Mouse (Mus musculus): Measurements from ENCODE around the gene Casz1. TPM values are rescaled to one million over a fixed set of nuclear protein-coding genes. Genes with fewer than 3 reads are reported as not detected.

Casz1 gene
- polyA plus RNA-seq, 1 experiment from 2014 or later, result 6.3 TPM

DNA sequence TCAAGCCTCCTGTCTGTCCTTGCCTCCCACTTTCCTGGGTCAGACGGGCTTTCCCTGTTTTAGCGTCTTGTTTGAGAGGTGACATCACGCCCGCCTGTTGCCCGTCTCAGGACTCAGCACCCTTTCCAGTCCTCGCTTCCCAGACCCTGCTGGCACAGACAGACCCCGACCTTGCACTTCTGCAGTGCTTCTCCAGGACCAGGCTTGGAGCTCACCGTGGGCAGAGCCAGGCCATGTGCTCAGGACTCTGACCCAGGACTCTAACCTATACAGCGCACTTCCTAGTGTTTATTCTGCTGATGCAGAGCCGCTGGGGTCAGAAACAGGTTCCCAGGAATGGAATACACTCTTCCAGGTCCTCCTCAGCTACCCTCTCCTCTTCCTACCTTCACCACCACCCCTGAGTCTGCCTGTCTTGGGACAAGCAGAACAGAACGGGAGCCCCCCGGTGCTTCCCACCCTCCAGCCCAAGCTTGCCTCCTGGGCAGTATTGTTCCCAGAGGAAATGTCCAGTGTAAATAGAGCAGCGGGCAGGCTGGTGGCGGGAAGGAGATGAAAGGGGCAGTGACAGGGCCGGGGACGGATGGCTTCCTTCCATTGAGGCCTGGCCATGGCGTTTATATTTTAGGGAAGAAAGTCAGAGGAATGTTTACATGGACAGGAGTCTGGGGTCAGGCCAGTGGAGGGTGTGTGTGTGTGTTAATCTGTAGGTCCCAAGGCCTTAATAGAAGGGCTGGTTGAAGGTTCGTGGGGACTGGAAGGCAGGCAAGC, 121.5 kb downstream of the Casz1 start:
- Histone ChIP-seq H3K36me3 (peaks cover 7% of the 10 kb centered on the region), H3K27me3 (ENCODE audit: low read depth, poor library complexity, severe bottlenecking) (peaks cover 100% of the 10 kb centered on the region), H3K4me3 (0 out of 2 replicates have a peak overlapping the region, but pooled peaks have one; percentile 2), H3K27ac (replicated peaks) (peak overlapping the region; percentile 2), H3K4me1 (peaks cover 79% of the 10 kb centered on the region), H3K9me3 (replicated peaks) (no peaks in the 10 kb centered on the region)
- 30% methylated on average over 18 of the region's 18 CpGs for WGBS
- peak; percentile 46 for DNase-seq (ENCODE audit: low spot score)

DNA sequence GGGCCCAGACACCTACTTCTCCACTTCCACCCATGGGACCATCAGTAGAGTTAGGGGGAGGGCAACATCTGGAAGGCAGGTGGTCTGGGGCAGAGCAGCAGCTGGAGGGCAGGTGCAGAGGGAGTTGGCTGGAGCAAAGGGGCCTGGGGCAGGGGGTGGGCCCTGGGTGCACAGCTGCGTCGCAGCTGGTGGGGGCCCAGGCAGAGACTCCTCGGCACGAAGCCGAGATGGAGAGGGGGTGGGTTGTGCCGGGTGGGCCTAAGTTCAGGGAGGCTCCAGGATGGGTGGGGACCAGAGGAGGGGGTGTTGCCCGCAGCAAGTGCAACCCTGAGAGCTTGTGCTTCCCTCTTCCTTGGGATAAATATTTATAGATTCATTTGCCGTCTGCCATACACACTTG, 122.2 kb downstream of the Casz1 start:
- peaks cover 100% of the 10 kb centered on the region for H3K27me3 ChIP-seq (ENCODE audit: low read depth, poor library complexity, severe bottlenecking)
- WGBS, result 63% methylated on average over 8 of the region's 8 CpGs

DNA sequence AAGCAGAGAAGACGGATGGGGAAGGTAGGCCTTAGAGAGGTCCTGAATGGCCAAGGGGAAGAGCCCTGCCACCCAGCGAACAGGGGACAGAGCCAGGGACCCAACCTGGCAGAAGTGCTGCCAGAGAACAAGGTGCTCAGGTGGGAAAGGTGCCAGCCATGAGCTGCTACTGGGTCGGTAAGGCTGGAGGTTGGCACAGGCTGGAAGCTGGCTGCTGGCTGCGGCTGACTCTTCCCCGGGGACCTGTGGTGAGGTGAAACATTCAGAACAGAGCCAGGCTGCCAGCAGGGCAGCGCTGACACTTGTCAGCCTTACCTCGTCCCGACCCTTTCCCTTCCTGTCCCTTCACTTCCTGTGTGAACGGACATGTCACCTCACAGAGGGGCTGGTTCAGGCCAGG, 124.1 kb downstream of the Casz1 start:
- Histone ChIP-seq H3K4me3 (no peak overlapping the region), H3K27ac (replicated peaks) (no peak overlapping the region)

More for the DNA sequence above, 122.2 kb downstream of the Casz1 start:
- H3K4me3 ChIP-seq, result 0 out of 2 replicates have a peak overlapping the region, but pooled peaks have one; percentile 2
- peaks cover 76% of the 10 kb centered on the region for H3K4me1 ChIP-seq
- no peak for DNase-seq (ENCODE audit: low spot score)
- peaks cover 7% of the 10 kb centered on the region for H3K36me3 ChIP-seq
- no peaks in the 10 kb centered on the region for H3K9me3 ChIP-seq (replicated peaks)
- peak overlapping the region; percentile 2 for H3K27ac ChIP-seq (replicated peaks)

DNA sequence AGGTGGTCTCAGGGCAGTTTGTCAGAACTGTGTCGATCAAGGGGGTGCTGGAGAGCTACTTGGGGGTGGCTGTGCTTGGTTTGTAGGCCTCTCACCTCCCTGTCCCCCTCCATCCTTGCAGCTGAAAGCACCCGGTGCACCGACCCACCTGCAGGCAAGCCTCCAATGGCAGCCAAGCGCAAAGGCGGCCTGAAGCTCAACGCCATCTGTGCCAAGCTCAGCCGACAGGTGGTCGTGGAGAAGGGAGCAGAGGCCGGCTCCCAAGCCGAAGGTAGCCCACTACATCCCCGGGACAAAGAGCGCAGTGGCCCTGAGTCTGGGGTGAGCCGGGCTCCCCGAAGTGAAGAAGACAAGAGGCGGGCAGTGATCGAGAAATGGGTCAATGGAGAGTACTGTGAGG, 124.6 kb downstream of the Casz1 start:
- Histone ChIP-seq H3K4me1 (peaks cover 52% of the 10 kb centered on the region), H3K27ac (replicated peaks) (0 out of 2 replicates have a peak overlapping the region, but pooled peaks have one; percentile 1), H3K4me3 (no peak overlapping the region), H3K27me3 (ENCODE audit: low read depth, poor library complexity, severe bottlenecking) (peaks cover 100% of the 10 kb centered on the region), H3K36me3 (peaks cover 17% of the 10 kb centered on the region), H3K9me3 (replicated peaks) (no peaks in the 10 kb centered on the region)
- DNase-seq (ENCODE audit: low spot score), result no peak
- WGBS, result 92% methylated on average over 16 of the region's 16 CpGs

More for the DNA sequence above, 124.1 kb downstream of the Casz1 start:
- Histone ChIP-seq H3K9me3 (replicated peaks) (no peaks in the 10 kb centered on the region), H3K4me1 (peaks cover 57% of the 10 kb centered on the region), H3K36me3 (peaks cover 13% of the 10 kb centered on the region), H3K27me3 (ENCODE audit: low read depth, poor library complexity, severe bottlenecking) (peaks cover 100% of the 10 kb centered on the region)
- no peak for DNase-seq (ENCODE audit: low spot score)
- 79% methylated on average over 9 of the region's 9 CpGs for WGBS

DNA sequence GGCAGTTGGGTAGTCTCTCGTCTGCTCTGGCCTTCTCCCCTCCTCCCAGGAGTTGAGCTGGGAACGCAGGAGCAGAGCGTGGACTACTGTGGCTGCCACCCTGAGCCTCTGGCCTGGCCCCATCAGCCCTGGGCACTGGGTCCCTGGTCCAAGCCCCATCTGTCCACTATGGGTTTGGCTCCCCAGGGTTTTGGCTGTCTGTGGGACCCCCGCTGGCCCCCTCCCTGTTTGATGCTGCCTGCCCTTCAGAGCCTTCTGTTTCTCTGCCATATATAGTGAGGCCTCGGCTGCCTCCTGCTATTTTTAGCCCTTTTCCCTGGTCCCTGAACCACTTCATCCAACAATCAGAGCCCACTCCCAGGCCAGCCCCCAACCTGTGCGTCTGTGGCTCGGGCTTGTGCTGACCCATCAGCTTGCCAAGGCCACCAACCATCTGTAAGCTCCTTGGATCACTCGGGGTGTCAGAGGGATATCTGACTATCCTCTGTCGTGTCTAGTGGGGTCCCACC, 126.5 kb downstream of the Casz1 start:
- DNase-seq (ENCODE audit: low spot score), result no peak
- no peaks in the 10 kb centered on the region for H3K9me3 ChIP-seq (replicated peaks)
- H3K4me1 ChIP-seq, result peaks cover 50% of the 10 kb centered on the region
- peaks cover 17% of the 10 kb centered on the region for H3K36me3 ChIP-seq
- WGBS, result 74% methylated on average over 9 of the region's 9 CpGs
- peaks cover 100% of the 10 kb centered on the region for H3K27me3 ChIP-seq (ENCODE audit: low read depth, poor library complexity, severe bottlenecking)
- peak overlapping the region; percentile 67 for H3K27ac ChIP-seq (replicated peaks)
- H3K4me3 ChIP-seq, result no peak overlapping the region

DNA sequence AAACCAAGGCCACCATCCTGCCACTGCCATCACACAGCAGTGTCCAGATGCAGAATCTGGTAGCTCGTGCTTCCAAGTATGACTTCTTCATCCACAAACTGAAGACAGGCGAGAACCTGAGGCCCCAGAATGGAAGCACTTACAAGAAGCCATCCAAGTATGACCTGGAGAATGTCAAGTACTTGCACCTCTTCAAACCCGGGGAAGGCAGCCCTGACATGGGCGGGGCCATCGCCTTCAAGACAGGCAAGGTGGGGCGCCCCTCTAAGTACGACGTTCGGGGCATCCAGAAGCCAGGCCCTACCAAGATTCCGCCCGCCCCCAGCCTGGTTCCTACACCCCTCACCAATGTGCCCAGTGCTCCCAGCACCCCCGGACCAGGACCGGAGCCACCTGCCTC, 128.9 kb downstream of the Casz1 start:
- peaks cover 100% of the 10 kb centered on the region for H3K27me3 ChIP-seq (ENCODE audit: low read depth, poor library complexity, severe bottlenecking)
- DNase-seq (ENCODE audit: low spot score), result no peak
- no peak overlapping the region for H3K4me3 ChIP-seq
- H3K27ac ChIP-seq (replicated peaks), result no peak overlapping the region
- H3K9me3 ChIP-seq (replicated peaks), result no peaks in the 10 kb centered on the region
- H3K4me1 ChIP-seq, result peaks cover 38% of the 10 kb centered on the region
- 92% methylated on average over 13 of the region's 13 CpGs for WGBS
- H3K36me3 ChIP-seq, result peaks cover 28% of the 10 kb centered on the region

DNA sequence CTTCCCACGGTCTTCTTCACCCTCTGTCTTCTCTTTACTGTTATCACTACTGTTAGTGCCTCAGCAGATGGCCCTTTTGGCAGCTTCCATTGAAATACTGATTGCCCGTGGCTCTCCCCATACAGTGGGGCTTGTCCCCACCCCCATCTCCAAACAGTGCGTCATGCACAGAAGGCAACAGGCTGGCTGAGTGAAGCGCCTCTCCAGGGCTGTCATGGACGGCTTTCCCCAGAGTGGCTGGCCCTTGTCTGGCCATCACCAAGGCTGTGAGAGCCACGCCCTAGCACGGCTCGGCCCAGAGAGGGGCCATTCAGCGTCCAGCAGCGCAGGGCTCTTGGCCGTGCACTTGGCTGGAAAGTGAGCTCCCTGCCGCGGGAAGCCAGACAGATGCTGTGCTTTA, 131.0 kb downstream of the Casz1 start:
- H3K9me3 ChIP-seq (replicated peaks), result no peaks in the 10 kb centered on the region
- H3K27me3 ChIP-seq (ENCODE audit: low read depth, poor library complexity, severe bottlenecking), result peaks cover 100% of the 10 kb centered on the region
- no peak for DNase-seq (ENCODE audit: low spot score)
- 61% methylated on average over 13 of the region's 13 CpGs for WGBS
- no peak overlapping the region for H3K4me3 ChIP-seq
- H3K27ac ChIP-seq (replicated peaks), result peak overlapping the region; percentile 49
- H3K4me1 ChIP-seq, result peaks cover 49% of the 10 kb centered on the region
- H3K36me3 ChIP-seq, result peaks cover 34% of the 10 kb centered on the region

DNA sequence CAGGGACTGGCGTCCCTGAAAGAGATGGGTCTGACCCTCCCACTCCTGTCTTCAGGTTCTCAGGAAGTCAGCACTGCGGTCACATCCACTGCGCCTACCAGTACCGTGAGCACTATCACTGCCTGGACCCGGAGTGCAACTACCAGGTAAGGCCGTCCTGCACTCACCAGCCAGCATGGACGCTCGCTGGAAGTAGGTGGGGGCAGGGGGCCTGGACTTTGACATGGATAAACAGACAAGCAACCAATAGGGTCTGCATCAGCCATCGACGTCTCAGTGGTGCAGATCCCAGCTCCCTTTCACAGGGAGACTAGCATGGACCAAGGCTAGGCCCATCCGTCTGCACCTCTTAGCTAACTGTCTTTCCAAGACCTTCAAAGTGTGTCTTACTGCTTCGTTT, 131.9 kb downstream of the Casz1 start:
- peaks cover 98% of the 10 kb centered on the region for H3K27me3 ChIP-seq (ENCODE audit: low read depth, poor library complexity, severe bottlenecking)
- H3K4me3 ChIP-seq, result no peak overlapping the region
- peaks cover 50% of the 10 kb centered on the region for H3K4me1 ChIP-seq
- H3K36me3 ChIP-seq, result peaks cover 33% of the 10 kb centered on the region
- H3K27ac ChIP-seq (replicated peaks), result no peak overlapping the region
- DNase-seq (ENCODE audit: low spot score), result no peak
- 90% methylated on average over 12 of the region's 12 CpGs for WGBS
- no peaks in the 10 kb centered on the region for H3K9me3 ChIP-seq (replicated peaks)

DNA sequence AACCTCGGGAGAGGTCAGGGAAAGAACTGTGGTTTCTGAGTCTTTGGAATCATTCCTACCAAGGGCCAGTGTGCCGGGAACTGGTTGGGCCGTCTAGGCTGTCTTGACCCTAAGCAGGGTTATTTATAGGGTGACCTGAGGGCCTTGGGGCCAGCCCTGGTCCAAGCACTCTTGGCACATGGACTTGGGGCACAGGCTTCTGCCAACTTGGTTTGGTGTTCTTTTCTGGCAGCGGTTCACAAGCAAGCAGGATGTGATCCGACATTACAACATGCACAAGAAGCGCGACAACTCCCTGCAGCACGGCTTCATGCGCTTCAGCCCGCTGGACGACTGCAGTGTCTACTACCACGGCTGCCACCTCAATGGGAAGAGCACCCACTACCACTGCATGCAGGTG, 132.5 kb downstream of the Casz1 start:
- H3K27me3 ChIP-seq (ENCODE audit: low read depth, poor library complexity, severe bottlenecking), result peaks cover 98% of the 10 kb centered on the region
- no peak for DNase-seq (ENCODE audit: low spot score)
- H3K4me1 ChIP-seq, result peaks cover 56% of the 10 kb centered on the region
- H3K36me3 ChIP-seq, result peaks cover 33% of the 10 kb centered on the region
- WGBS, result 93% methylated on average over 12 of the region's 12 CpGs
- H3K4me3 ChIP-seq, result no peak overlapping the region
- H3K9me3 ChIP-seq (replicated peaks), result no peaks in the 10 kb centered on the region
- H3K27ac ChIP-seq (replicated peaks), result no peak overlapping the region

DNA sequence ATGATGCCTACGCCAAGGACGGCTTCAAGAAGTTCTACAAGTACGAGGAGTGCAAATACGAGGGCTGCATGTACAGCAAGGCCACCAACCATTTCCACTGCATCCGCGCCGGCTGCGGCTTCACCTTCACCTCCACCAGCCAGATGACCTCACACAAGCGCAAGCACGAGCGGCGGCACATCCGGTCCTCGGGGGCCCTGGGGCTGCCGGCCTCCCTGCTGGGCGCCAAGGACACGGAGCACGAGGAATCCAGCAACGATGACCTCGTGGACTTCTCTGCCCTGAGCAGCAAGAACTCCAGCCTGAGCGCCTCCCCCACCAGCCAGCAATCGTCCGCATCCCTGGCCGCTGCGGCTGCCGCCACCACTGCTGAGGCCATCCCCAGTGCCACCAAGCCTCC, 134.3 kb downstream of the Casz1 start:
- Histone ChIP-seq H3K27ac (replicated peaks) (peak overlapping the region; percentile 79), H3K27me3 (ENCODE audit: low read depth, poor library complexity, severe bottlenecking) (peaks cover 98% of the 10 kb centered on the region), H3K4me1 (peaks cover 68% of the 10 kb centered on the region), H3K9me3 (replicated peaks) (no peaks in the 10 kb centered on the region), H3K4me3 (no peak overlapping the region), H3K36me3 (peaks cover 25% of the 10 kb centered on the region)
- DNase-seq (ENCODE audit: low spot score), result no peak
- WGBS, result 91% methylated on average over 26 of the region's 26 CpGs

DNA sequence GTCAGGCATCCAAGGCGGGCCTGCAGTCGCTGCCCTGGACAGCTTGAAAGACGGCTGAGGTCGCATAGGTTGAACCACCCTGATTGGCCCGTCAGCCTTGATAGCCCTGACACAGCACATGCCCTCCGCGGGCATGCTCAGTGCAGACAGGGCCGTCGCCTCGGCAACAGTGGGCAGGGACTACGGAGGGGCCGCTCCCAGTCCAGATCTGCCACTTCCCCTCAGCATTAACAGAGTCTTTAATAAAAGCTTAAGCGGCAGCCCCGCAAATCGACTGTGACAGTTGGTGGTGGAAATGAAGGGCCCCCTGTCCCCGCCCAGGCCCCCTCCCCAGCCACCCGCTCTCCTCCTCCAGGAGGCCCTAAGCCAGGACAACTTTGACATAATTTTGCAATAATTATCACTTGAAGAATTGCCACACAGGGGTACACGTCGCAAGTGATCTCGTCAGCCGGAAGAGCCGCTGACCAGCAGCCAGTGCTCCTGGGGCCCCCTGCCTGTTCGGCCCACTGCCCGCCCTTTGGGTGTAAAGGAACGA, 136.5 kb downstream of the Casz1 start:
- Histone ChIP-seq H3K9me3 (replicated peaks) (no peaks in the 10 kb centered on the region), H3K27ac (replicated peaks) (peak overlapping the region; percentile 79), H3K4me1 (peaks cover 54% of the 10 kb centered on the region), H3K27me3 (ENCODE audit: low read depth, poor library complexity, severe bottlenecking) (peaks cover 98% of the 10 kb centered on the region), H3K36me3 (peaks cover 32% of the 10 kb centered on the region), H3K4me3 (peak overlapping the region; percentile 42)
- DNase-seq (ENCODE audit: low spot score), result peak; percentile 93
- WGBS, result 10% methylated on average over 25 of the region's 25 CpGs

DNA sequence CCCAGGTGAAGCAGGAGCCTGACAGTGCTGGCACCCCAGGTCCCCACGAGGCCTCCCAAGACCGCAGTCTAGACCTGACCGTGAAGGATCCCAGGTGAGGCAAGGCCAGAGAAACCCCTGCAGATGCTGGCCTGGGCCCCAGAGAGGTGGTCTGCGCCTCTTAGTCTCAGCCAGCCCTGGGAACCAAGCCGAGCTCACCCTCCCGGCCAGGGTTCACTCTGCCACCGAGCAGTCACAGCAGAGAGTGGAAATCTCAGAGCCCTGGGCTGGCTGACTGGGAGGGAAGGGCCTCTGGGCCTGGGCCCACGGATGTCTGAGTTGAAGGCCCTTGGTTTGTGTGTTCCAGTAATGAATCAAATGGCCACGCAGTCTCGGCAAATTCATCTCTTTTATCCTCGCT, 137.1 kb downstream of the Casz1 start:
- DNase-seq (ENCODE audit: low spot score), result peak; percentile 23
- Histone ChIP-seq H3K4me1 (peaks cover 49% of the 10 kb centered on the region), H3K9me3 (replicated peaks) (no peaks in the 10 kb centered on the region), H3K36me3 (peaks cover 32% of the 10 kb centered on the region), H3K4me3 (peak overlapping the region; percentile 42), H3K27ac (replicated peaks) (peak overlapping the region; percentile 79), H3K27me3 (ENCODE audit: low read depth, poor library complexity, severe bottlenecking) (peaks cover 97% of the 10 kb centered on the region)
- 60% methylated on average over 11 of the region's 11 CpGs for WGBS

DNA sequence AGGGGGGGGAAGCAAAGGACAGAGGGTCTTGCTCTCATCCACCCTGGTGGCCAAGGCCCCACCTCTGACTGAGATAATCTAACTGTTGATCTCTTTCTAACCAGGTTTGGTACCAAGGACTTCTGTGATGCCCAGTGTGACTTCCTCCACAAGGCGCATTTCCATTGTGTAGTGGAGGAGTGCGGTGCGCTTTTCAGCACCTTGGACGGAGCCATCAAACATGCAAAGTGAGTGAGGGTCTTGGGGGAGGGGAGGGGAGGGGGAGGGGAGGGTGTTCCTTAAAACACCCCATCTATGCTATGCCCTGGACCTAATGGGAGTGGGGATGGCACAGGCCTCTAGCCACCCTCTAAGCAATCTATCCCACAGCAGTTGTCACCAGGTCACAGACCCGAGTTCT, 138.9 kb downstream of the Casz1 start:
- Histone ChIP-seq H3K27me3 (ENCODE audit: low read depth, poor library complexity, severe bottlenecking) (peaks cover 95% of the 10 kb centered on the region), H3K27ac (replicated peaks) (no peak overlapping the region), H3K36me3 (peaks cover 21% of the 10 kb centered on the region), H3K4me3 (no peak overlapping the region), H3K9me3 (replicated peaks) (no peaks in the 10 kb centered on the region), H3K4me1 (peaks cover 52% of the 10 kb centered on the region)
- no peak for DNase-seq (ENCODE audit: low spot score)
- WGBS, result 29% methylated on average over 5 of the region's 5 CpGs
